Mouse (Mus musculus) liver, adult 2 months (tissue): ENCODE data around the gene Pawr.

Experiments used
- CTCF ChIP-seq: fragments of 200-500 bp; IDR thresholded peaks from 2 replicates; pipeline ENCODE4 v1.5.1; 2011; ENCODE audit warnings: low read depth, low read length, control low read depth
- POLR2A ChIP-seq: fragments of 200-500 bp; IDR thresholded peaks from 2 replicates; pipeline ENCODE4 v1.6.1; 2011; ENCODE audit warnings: low read length, control low read depth; ENCODE audit not compliant: insufficient read depth; ENCODE audit errors: extremely low read depth

- TF ChIP-seq CTCF (no peak), POLR2A (no peak)
These were observed 37.2 kb upstream of the Pawr start for GRCm38 (mm10) chr10:108294766-108295165.
